Mouse (Mus musculus) neural tube, embryonic 14.5 days (tissue): Measurements from ENCODE around the gene Ccdc180. TPM values are rescaled to one million over a fixed set of nuclear protein-coding genes. Genes with fewer than 3 reads are reported as not detected.

ENCODE experiments used
- ATAC-seq: fragments of 200-750 bp; cut with Nextera tagmentation; 2 replicates; pipeline ENCODE4 v1.8.0; 2017; ENCODE audit warnings: low read depth, mild to moderate bottlenecking, moderate TSS enrichment, moderate library complexity
- H3K27ac ChIP-seq: fragments of 300-500 bp; sonication (generic); 2 replicates; pipeline ENCODE4 v1.5.1; 2014; ENCODE audit warnings: low read depth, mild to moderate bottlenecking, control low read depth, low read length, moderate library complexity, mixed read lengths
- H3K27me3 ChIP-seq: fragments of 300-500 bp; sonication (generic); 2 replicates; pipeline ENCODE4 v1.6.1; 2014; ENCODE audit warnings: low read length; ENCODE audit not compliant: control insufficient read depth, insufficient read depth
- H3K36me3 ChIP-seq: fragments of 300-500 bp; sonication (generic); 2 replicates; pipeline ENCODE4 v1.6.1; 2014; ENCODE audit warnings: low read length, mixed read lengths; ENCODE audit not compliant: control insufficient read depth, insufficient read depth
- H3K4me1 ChIP-seq: fragments of 300-500 bp; sonication (generic); 2 replicates; pipeline ENCODE4 v1.6.1; 2014; ENCODE audit warnings: low read length; ENCODE audit not compliant: control insufficient read depth, insufficient read depth
- H3K4me2 ChIP-seq: fragments of 300-500 bp; sonication (generic); 2 replicates; pipeline ENCODE4 v1.6.1; 2014; ENCODE audit warnings: mild to moderate bottlenecking, low read depth, low read length, control low read depth
- H3K4me3 ChIP-seq: fragments of 300-500 bp; sonication (generic); 2 replicates; pipeline ENCODE4 v1.5.1; 2014; ENCODE audit warnings: low read depth, low read length, control low read depth, mixed read lengths
- H3K9ac ChIP-seq: fragments of 300-500 bp; sonication (generic); replicated peaks from 2 replicates; pipeline ENCODE4 v1.6.1; 2014; ENCODE audit warnings: low read depth, mild to moderate bottlenecking, control low read depth, low read length, mixed read lengths
- H3K9me3 ChIP-seq: fragments of 300-500 bp; sonication (generic); 2 replicates; pipeline ENCODE4 v1.6.1; 2016; ENCODE audit warnings: low read length; ENCODE audit not compliant: control insufficient read depth
- WGBS: fragments of 180-500 bp; shearing (Covaris S2); extraction: QIAGEN DNeasy Blood & Tissue Kit; methylation state at CpG from one replicate; pipeline ENCODE4 v1.1.7; 2014; 5-methylcytosine and 5-hydroxymethylcytosine counted together
- polyA plus RNA-seq: library from polyadenylated mRNA; unstranded; fragments of >200 nt; fragmentation: Nextera tagmentation; extraction: Ambion mirVana; gene quantifications from 2 replicates; pipeline ENCODE4 v1.2.1, GENCODE M21; 2014

Gene Ccdc180
- polyA plus RNA-seq, 1 experiment from 2014 or later: 0.36 TPM

DNA sequence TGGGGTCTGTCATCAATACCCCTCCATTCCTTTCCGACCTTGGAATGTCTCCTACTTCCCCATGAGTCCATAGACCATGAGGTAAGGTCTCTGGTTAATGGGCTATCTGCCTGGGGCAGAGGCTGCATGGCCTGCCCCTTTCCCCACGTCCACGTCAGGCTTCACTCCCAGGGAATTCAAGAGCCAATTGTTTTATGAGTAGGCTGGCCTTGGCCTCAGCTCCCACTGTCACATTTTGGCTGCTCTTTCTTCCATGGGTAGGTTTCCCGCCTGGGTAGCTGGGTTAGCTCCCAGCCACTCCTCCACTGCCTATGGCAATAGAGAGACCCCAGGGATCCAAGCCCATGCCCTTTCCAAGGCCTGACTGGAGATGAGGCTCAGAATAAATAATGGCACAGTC lies 38.5 kb downstream of the Ccdc180 start:
- no peaks in the 10 kb centered on the region for H3K27me3 ChIP-seq
- no peak overlapping the region for H3K27ac ChIP-seq
- no peaks in the 10 kb centered on the region for H3K4me1 ChIP-seq
- ATAC-seq: no peak
- no peak overlapping the region for H3K4me2 ChIP-seq
- WGBS: 65% methylated on average over 4 of the region's 4 CpGs
- H3K9me3 ChIP-seq: no peaks in the 10 kb centered on the region
- no peak overlapping the region for H3K9ac ChIP-seq
- no peaks in the 10 kb centered on the region for H3K36me3 ChIP-seq
- H3K4me3 ChIP-seq: no peak overlapping the region

DNA sequence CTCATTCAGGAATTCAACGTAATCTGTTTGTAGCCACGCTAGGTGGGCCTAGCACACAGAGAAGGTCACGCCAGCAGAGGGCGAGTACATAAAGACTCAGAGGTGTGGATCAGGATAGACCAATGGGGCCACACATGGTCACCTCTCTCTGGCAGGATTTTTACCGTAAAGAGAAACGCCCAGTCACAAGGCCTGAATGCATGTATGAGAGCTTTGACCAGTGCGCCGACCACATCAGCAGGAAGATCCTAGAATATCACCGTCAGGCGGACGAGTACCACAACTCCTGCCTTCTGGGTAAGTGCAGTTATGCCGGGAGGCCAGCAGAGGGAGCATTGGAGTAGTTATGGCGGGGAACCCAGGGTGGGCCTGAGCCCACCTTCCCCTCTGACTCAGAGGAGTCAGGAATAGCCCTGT lies 51.5 kb downstream of the Ccdc180 start:
- Histone ChIP-seq H3K9ac (no peak overlapping the region), H3K36me3 (no peaks in the 10 kb centered on the region), H3K27me3 (no peaks in the 10 kb centered on the region), H3K4me3 (no peak overlapping the region), H3K27ac (no peak overlapping the region), H3K4me1 (no peaks in the 10 kb centered on the region), H3K9me3 (no peaks in the 10 kb centered on the region), H3K4me2 (no peak overlapping the region)
- no peak; the same call in 1 of the 2 replicates for ATAC-seq
- 34% methylated on average over 13 of the region's 13 CpGs for WGBS

DNA sequence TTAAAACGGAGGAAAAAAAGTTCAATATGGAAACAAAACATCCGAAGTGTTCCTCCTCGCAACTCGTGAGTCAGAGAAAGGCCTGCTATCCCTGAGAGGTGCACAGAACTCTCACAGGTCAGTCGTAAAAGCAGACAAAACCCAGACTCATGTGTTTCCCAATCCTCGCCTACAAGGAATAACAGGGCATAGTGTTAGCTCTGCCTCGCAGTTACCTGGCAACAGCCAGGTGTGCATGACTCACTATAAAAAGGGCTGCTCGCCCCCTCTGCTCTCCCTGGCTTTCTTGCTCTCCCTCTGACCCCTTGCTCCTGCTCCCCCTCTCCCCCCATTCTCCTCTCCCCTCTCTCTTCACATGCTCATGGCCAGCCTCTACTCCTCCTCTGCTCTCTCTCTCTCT lies 57.6 kb downstream of the Ccdc180 start:
- Histone ChIP-seq H3K9ac (no peak overlapping the region), H3K27ac (no peak overlapping the region)
- 76% methylated on average over 8 of the region's 8 CpGs for WGBS

DNA sequence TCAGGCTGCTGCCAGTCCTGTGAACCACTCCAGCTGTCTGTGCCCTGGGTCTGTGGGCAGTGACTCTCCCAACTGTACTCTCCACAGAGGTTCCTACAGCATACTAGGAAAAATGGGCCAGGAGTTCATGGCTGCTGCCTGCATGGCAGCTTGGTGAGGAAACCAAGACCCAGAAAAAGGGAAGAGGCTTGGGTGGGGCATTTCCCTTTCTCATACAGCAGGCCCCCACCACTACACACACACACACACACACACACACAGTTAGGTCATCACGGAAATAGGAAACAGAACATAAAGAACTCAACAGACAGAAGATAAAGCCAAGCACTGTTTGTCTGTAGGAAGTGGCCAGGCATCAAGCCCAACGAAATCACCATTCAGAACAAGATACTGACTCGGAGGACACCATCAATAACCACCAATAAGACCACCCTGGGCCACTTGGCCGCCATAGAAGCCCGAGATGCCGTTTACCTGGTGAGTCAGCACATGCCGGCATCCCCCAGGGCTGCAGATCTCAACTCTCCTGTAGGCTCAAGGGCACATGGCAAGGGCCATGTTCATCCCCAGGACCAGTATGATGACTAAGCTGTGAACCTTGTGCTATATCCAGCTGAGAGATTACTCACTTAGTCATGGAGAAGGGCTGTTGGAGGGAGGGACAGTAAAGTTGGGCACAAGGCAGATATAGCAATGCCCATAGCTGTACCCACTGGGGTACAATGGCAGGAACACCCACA lies 59.2 kb downstream of the Ccdc180 start:
- no peak overlapping the region for H3K9ac ChIP-seq
- no peak overlapping the region for H3K27ac ChIP-seq
- H3K4me1 ChIP-seq: no peaks in the 10 kb centered on the region
- no peak overlapping the region for H3K4me3 ChIP-seq
- no peaks in the 10 kb centered on the region for H3K9me3 ChIP-seq
- H3K4me2 ChIP-seq: no peak overlapping the region
- no peak for ATAC-seq
- no peaks in the 10 kb centered on the region for H3K36me3 ChIP-seq
- 90% methylated on average over 7 of the region's 7 CpGs for WGBS
- no peaks in the 10 kb centered on the region for H3K27me3 ChIP-seq

More for the DNA sequence above, 57.6 kb downstream of the Ccdc180 start:
- no peaks in the 10 kb centered on the region for H3K9me3 ChIP-seq
- no peaks in the 10 kb centered on the region for H3K36me3 ChIP-seq
- H3K4me2 ChIP-seq: no peak overlapping the region
- ATAC-seq: no peak
- H3K4me1 ChIP-seq: no peaks in the 10 kb centered on the region
- H3K4me3 ChIP-seq: no peak overlapping the region
- H3K27me3 ChIP-seq: no peaks in the 10 kb centered on the region

DNA sequence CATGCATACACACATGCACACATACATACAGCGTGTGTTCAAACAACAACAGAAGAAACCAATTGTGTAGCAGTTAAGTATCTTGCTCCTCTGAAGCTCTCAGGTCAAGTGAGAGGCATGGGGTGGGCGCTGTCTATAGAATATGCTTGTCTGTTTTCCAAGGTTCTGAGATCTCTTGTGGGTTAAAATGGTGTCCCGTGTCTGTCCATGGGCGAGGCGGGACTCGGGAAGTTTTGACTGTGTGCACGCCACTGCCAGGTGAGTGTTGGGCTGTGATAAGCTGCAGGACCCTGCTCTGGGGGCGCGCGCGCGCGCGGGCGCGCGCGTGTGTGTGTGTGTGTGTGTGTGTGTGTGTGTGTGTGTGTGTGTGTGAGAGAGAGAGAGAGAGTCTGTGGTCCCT lies 61.7 kb downstream of the Ccdc180 start:
- Histone ChIP-seq H3K9me3 (no peaks in the 10 kb centered on the region), H3K27ac (no peak overlapping the region), H3K36me3 (no peaks in the 10 kb centered on the region), H3K4me2 (no peak overlapping the region), H3K27me3 (no peaks in the 10 kb centered on the region), H3K9ac (no peak overlapping the region), H3K4me1 (no peaks in the 10 kb centered on the region), H3K4me3 (no peak overlapping the region)
- no peak for ATAC-seq
- 91% methylated on average over 10 of the region's 18 CpGs for WGBS

DNA sequence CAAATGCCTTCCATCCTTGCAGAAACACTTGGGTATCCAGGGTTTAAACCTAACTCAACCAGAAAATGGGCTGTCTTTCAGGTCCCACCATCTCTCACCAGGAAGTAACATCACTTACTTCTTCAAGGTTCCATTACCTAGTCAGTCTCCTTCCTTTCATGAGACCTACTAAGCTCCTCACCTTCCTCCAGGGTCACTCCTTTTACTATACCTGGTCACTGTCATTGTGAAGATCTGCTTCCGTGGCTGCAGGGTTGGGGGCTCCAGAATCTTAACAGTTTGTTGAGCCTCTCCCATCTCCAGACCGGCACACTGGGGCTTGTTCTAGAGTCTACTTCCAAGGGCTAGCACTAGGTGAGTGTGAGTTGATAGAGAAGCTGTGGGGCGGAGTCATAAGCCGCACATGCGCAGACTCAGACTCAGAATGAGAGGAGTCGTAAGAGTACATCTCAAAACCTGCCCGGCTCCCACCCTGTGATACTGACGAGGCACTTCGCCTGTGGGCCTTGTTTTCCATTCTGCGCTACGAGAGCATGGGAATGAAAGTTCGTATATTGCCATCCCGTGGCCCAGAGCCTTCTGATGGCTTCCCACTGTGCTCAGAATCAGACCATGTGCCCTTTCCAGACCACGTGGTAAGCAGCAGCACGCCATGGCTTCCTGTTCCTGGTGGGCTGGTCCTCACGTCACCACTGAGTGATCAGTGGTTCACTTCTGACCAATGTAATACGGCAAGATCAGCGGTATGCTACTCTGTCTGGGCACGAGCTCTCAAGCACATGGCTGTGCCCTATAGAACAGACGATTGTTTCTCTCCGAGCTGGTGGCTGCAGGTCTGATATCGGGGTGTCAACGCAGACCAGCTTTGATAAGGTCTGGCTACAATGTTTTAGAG lies 63.2 kb downstream of the Ccdc180 start:
- no peak overlapping the region for H3K27ac ChIP-seq
- no peak for ATAC-seq

DNA sequence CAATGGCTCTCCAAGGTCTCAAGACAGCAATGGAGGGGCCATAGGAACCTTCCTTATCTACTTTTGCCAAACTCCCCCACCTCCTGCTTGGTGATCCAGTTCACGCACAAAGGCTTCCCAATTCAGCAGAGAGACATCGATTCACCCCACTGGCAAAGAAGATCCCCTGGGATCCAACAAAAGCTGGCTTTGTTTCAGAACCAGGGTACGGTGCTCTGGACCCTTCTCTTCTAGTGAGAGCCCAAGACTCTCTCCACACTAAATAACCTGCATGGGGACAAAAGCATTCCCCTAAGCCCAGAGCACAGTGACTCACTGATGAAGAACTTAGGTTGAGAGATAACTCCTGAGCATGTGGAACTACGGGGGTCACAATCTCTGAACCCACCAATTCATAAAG lies 65.1 kb downstream of the Ccdc180 start:
- WGBS: 87% methylated on average over 4 of the region's 4 CpGs

More for the DNA sequence above, 63.2 kb downstream of the Ccdc180 start:
- WGBS: 93% methylated on average over 23 of the region's 23 CpGs
- Histone ChIP-seq H3K4me2 (no peak overlapping the region), H3K9ac (no peak overlapping the region), H3K4me3 (no peak overlapping the region), H3K9me3 (no peaks in the 10 kb centered on the region), H3K4me1 (no peaks in the 10 kb centered on the region), H3K27me3 (no peaks in the 10 kb centered on the region), H3K36me3 (no peaks in the 10 kb centered on the region)

DNA sequence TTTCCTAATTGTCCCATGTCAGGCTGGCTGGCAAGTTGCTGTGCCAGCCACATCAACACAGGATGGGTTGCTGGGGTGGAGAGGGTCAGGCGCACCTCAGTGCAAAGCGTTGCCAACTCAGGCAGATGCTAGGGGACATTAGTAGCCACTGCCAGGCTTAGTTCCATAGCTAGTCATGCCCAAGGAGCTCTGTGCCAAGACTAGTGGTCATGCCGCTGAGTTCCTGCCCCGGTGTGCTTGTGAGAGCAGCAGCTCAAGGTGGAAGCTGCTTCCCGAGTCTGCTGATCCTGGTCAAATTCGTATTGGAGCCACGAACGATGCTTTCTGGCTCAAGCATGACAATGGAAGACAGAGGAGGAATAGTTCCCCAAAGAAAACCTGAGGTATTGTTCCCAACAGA lies 66.0 kb downstream of the Ccdc180 start:
- Histone ChIP-seq H3K9ac (no peak overlapping the region), H3K9me3 (no peaks in the 10 kb centered on the region), H3K36me3 (no peaks in the 10 kb centered on the region), H3K4me2 (no peak overlapping the region), H3K27me3 (no peaks in the 10 kb centered on the region), H3K4me3 (no peak overlapping the region), H3K4me1 (no peaks in the 10 kb centered on the region), H3K27ac (no peak overlapping the region)
- 94% methylated on average over 8 of the region's 8 CpGs for WGBS
- no peak for ATAC-seq

More for the DNA sequence above, 65.1 kb downstream of the Ccdc180 start:
- H3K4me3 ChIP-seq: no peak overlapping the region
- no peaks in the 10 kb centered on the region for H3K27me3 ChIP-seq
- H3K4me1 ChIP-seq: no peaks in the 10 kb centered on the region
- no peak overlapping the region for H3K4me2 ChIP-seq
- no peak overlapping the region for H3K27ac ChIP-seq
- no peak for ATAC-seq
- no peak overlapping the region for H3K9ac ChIP-seq
- H3K9me3 ChIP-seq: no peaks in the 10 kb centered on the region
- H3K36me3 ChIP-seq: no peaks in the 10 kb centered on the region

DNA sequence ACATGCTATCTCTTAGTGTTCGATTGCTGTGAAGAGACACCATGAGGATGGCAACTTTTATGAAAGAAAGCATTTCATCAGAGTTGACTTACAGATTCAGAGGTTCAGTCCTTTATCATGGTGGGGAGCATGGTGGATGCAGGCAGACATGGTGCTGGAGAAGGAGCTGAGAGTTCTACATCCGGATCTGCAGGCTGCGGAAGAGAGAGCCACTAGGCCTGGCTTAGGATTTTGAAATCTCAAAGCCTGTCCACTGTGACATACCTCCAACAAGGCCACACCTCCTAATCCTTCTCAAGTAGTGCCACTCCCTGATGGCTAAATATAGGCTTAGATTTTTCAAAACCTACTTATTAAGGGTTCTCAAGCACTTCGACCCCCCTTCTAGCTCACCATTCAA lies 66.6 kb downstream of the Ccdc180 start:
- WGBS: 94% methylated on average over 4 of the region's 4 CpGs
- Histone ChIP-seq H3K36me3 (no peaks in the 10 kb centered on the region), H3K4me3 (no peak overlapping the region), H3K27ac (no peak overlapping the region), H3K4me2 (no peak overlapping the region), H3K4me1 (no peaks in the 10 kb centered on the region), H3K9me3 (no peaks in the 10 kb centered on the region), H3K27me3 (no peaks in the 10 kb centered on the region), H3K9ac (no peak overlapping the region)
- no peak for ATAC-seq
